Mouse (Mus musculus): ENCODE results near the gene Dgke. TPM values are rescaled to one million over a fixed set of nuclear protein-coding genes. Genes with fewer than 3 reads are reported as not detected.
"Not testable (repeated sequence)": the region's sequence is repeated elsewhere in the genome, so short reads cannot be mapped to it uniquely, and the experiment has no call there.

Gene Dgke
- polyA plus RNA-seq, 1 experiment from 2014 or later = 16.4 TPM

DNA sequence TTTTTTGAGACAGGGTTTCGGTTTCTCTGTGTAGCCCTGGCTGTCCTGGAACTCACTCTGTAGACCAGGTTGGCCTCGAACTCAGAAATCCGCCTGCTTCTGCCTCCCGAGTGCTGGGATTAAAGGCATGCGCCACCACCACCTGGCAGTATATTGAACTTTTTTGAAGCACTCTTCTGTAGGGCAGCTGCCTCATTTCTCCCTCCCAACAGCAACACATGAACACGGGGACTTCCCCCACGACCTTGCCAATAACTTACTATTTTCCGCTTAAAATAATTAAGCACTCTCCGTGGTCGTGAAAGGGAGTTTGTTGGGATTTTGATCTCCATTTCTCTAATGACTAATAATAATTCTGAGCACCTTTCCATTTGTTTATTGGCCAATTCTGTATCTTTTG, 30.6 kb upstream of the Dgke start:
- not testable (repeated sequence) for H3K36me3 ChIP-seq (ENCODE audit: control insufficient read depth, insufficient read depth, low read length); ATAC-seq; H3K27ac ChIP-seq (ENCODE audit: low read depth, low read length); H3K9me3 ChIP-seq (ENCODE audit: control insufficient read depth, low read length); H3K4me3 ChIP-seq (ENCODE audit: low read length); H3K4me1 ChIP-seq (ENCODE audit: control insufficient read depth, insufficient read depth, low read depth, low read length); H3K27me3 ChIP-seq (replicated peaks; ENCODE audit: control insufficient read depth, insufficient read depth, low read length); H3K9ac ChIP-seq (ENCODE audit: low read depth, low read length); H3K4me2 ChIP-seq (ENCODE audit: low read length)
- 91% methylated on average over 10 of the region's 10 CpGs for WGBS

DNA sequence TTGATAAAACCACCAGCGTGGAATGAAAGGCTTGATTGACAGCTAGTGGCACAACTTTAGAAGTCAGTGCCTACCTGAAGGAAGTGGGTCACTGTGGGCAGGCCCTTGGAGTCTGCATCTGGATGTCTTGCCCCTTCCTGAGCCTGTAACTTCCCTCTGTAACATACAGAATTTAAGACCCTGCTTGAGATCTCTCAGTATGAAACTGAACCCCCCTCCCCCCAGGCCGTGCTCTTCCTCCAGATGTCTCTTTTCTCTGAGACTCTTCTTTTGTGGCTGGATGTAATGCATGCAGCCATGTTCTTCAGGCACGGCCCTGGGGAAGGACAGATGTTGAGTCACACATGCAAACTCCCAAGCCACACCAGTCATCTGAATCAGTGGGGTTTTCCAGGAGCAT, 28.7 kb upstream of the Dgke start:
- Histone ChIP-seq H3K36me3 (ENCODE audit: control insufficient read depth, insufficient read depth, low read length) (no peaks in the 10 kb centered on the region), H3K4me3 (ENCODE audit: low read length) (no peak overlapping the region), H3K4me1 (ENCODE audit: control insufficient read depth, insufficient read depth, low read depth, low read length) (no peaks in the 10 kb centered on the region), H3K4me2 (ENCODE audit: low read length) (no peak overlapping the region), H3K9me3 (ENCODE audit: control insufficient read depth, low read length) (no peaks in the 10 kb centered on the region), H3K27me3 (replicated peaks; ENCODE audit: control insufficient read depth, insufficient read depth, low read length) (no peaks in the 10 kb centered on the region), H3K9ac (ENCODE audit: low read depth, low read length) (no peak overlapping the region), H3K27ac (ENCODE audit: low read depth, low read length) (no peak overlapping the region)
- no peak for ATAC-seq
- 72% methylated on average over 3 of the region's 3 CpGs for WGBS

DNA sequence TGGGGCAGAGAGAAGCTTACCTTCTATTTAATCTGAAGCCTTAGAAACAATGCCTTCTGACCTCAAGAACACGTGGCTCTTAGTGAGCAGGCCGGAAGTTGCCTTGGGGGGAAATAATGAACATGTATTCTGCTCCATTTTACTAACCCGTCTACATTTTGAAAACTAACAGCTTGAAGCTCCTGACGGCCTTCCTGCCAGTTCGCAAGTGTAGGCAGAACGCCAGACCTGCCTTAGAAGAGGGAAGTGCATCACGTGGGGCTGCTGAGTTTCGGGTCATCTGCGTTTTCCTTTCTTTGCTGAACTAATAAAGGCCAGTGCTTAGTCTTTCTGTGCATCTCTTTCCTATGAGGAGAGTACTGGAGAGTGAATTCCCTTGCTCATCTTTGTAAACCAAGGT, 26.1 kb upstream of the Dgke start:
- WGBS = 66% methylated on average over 9 of the region's 9 CpGs
- H3K36me3 ChIP-seq (ENCODE audit: control insufficient read depth, insufficient read depth, low read length) = no peaks in the 10 kb centered on the region
- ATAC-seq = no peak
- H3K9ac ChIP-seq (ENCODE audit: low read depth, low read length) = no peak overlapping the region
- H3K27ac ChIP-seq (ENCODE audit: low read depth, low read length) = no peak overlapping the region
- H3K4me3 ChIP-seq (ENCODE audit: low read length) = no peak overlapping the region
- no peaks in the 10 kb centered on the region for H3K4me1 ChIP-seq (ENCODE audit: control insufficient read depth, insufficient read depth, low read depth, low read length)
- no peaks in the 10 kb centered on the region for H3K27me3 ChIP-seq (replicated peaks; ENCODE audit: control insufficient read depth, insufficient read depth, low read length)
- H3K4me2 ChIP-seq (ENCODE audit: low read length) = no peak overlapping the region
- peaks cover 2% of the 10 kb centered on the region; the same call in 1 of the 2 replicates for H3K9me3 ChIP-seq (ENCODE audit: control insufficient read depth, low read length)

DNA sequence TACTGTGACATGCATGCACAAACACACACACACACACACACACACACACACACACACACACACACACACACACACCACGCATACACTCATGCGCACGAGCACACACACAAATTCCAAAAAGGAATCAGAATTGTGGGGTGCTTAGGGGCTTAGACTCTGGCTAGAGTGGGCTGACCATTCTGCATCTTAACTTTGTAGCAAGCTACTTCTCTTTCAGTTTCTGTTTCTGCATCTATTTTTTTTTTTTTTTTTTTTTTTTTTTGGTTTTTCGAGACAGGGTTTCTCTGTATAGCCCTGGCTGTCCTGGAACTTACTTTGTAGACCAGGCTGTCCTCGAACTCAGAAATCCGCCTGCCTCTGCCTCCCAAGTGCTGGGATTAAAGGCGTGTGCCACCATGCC, 23.7 kb upstream of the Dgke start:
- H3K9me3 ChIP-seq (ENCODE audit: control insufficient read depth, low read length); H3K36me3 ChIP-seq (ENCODE audit: control insufficient read depth, insufficient read depth, low read length); H3K4me3 ChIP-seq (ENCODE audit: low read length); H3K4me2 ChIP-seq (ENCODE audit: low read length); H3K27ac ChIP-seq (ENCODE audit: low read depth, low read length); H3K4me1 ChIP-seq (ENCODE audit: control insufficient read depth, insufficient read depth, low read depth, low read length); H3K9ac ChIP-seq (ENCODE audit: low read depth, low read length); ATAC-seq; H3K27me3 ChIP-seq (replicated peaks; ENCODE audit: control insufficient read depth, insufficient read depth, low read length): not testable (repeated sequence)
- 97% methylated on average over 6 of the region's 7 CpGs for WGBS

DNA sequence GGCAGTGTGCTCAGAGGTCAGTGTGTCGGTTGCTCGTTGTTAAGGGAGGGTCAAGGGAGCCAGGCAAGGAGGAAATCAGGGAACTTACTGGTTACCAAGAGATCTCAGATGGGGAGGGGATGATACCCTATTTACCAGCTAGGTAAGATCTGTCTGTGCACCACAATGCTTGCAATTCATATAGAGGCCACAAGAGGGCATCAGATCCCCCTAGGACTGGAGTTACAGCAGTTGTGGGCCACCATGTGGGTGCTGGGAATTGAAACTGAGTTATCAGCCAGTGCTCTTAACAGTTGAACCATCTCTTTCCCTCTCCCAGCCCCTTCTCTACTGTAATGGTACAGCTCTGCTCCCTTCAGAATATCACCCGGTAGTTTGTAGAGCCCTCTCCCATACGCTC, 22.1 kb upstream of the Dgke start:
- Histone ChIP-seq H3K4me3 (ENCODE audit: low read length) (no peak overlapping the region), H3K27ac (ENCODE audit: low read depth, low read length) (no peak overlapping the region), H3K4me2 (ENCODE audit: low read length) (no peak overlapping the region), H3K9ac (ENCODE audit: low read depth, low read length) (no peak overlapping the region), H3K4me1 (ENCODE audit: control insufficient read depth, insufficient read depth, low read depth, low read length) (no peaks in the 10 kb centered on the region), H3K36me3 (ENCODE audit: control insufficient read depth, insufficient read depth, low read length) (no peaks in the 10 kb centered on the region), H3K9me3 (ENCODE audit: control insufficient read depth, low read length) (peaks cover 2% of the 10 kb centered on the region; the same call in 1 of the 2 replicates), H3K27me3 (replicated peaks; ENCODE audit: control insufficient read depth, insufficient read depth, low read length) (no peaks in the 10 kb centered on the region)
- WGBS = 90% methylated on average over 4 of the region's 4 CpGs
- no peak for ATAC-seq

DNA sequence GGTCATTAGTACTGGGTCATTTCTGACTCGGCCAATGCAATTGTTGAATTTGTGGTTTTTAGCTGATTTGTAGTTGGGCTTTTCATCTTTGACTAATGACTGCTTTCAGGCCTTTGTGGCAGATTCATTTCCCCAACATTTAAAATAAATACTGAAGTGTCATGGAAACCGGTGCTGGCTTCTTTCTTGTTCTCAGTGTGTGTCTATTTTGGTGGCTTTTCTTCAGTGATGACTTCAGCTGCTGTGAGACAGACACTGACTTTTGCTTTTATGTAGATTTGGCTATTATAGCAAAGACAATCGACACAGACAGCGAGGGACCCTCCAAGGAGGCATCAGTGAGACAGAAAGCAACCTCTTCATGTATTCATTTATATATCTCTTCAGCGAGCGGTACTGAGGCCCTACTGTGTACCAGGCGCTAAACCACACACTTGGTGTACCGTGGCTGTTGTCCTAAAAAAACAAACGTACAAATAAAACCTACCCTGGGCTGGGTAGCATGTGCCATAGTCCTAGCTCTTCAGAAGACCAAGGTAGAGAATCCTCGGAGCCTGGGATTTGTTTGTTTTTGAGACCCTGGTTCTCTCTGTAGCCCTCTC, 19.7 kb upstream of the Dgke start:
- peaks cover 2% of the 10 kb centered on the region; the same call in 1 of the 2 replicates for H3K9me3 ChIP-seq (ENCODE audit: control insufficient read depth, low read length)
- no peak overlapping the region for H3K4me2 ChIP-seq (ENCODE audit: low read length)
- H3K36me3 ChIP-seq (ENCODE audit: control insufficient read depth, insufficient read depth, low read length) = no peaks in the 10 kb centered on the region
- no peak overlapping the region for H3K9ac ChIP-seq (ENCODE audit: low read depth, low read length)
- no peak overlapping the region for H3K4me3 ChIP-seq (ENCODE audit: low read length)
- no peak for ATAC-seq
- 60% methylated on average over 10 of the region's 10 CpGs for WGBS
- no peaks in the 10 kb centered on the region for H3K27me3 ChIP-seq (replicated peaks; ENCODE audit: control insufficient read depth, insufficient read depth, low read length)
- H3K27ac ChIP-seq (ENCODE audit: low read depth, low read length) = no peak overlapping the region
- no peaks in the 10 kb centered on the region for H3K4me1 ChIP-seq (ENCODE audit: control insufficient read depth, insufficient read depth, low read depth, low read length)

DNA sequence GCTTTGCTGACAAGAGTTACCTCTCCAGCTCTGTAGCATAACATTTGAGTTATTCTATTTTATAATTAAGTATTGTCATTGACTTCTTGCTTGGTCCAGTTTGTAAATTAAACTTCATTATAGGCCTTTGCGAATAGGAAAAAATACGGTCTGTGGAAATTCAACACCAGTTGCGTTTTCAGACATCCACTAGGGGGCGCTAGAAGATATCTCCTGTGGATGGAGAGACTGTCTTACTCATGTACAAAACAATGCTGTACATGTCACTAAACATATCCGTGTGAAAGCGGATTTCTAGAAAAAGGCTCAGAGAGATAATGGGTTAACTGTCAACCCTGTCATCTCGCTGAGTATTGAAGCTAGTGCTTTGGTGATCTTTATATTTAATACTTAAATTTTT, 18.0 kb upstream of the Dgke start:
- H3K9ac ChIP-seq (ENCODE audit: low read depth, low read length) = no peak overlapping the region
- no peaks in the 10 kb centered on the region for H3K36me3 ChIP-seq (ENCODE audit: control insufficient read depth, insufficient read depth, low read length)
- no peaks in the 10 kb centered on the region for H3K27me3 ChIP-seq (replicated peaks; ENCODE audit: control insufficient read depth, insufficient read depth, low read length)
- H3K4me2 ChIP-seq (ENCODE audit: low read length) = no peak overlapping the region
- no peaks in the 10 kb centered on the region for H3K4me1 ChIP-seq (ENCODE audit: control insufficient read depth, insufficient read depth, low read depth, low read length)
- H3K4me3 ChIP-seq (ENCODE audit: low read length) = no peak overlapping the region
- H3K27ac ChIP-seq (ENCODE audit: low read depth, low read length) = no peak overlapping the region
- no peak for ATAC-seq
- WGBS = 45% methylated on average over 7 of the region's 7 CpGs
- H3K9me3 ChIP-seq (ENCODE audit: control insufficient read depth, low read length) = peaks cover 2% of the 10 kb centered on the region; the same call in 1 of the 2 replicates

DNA sequence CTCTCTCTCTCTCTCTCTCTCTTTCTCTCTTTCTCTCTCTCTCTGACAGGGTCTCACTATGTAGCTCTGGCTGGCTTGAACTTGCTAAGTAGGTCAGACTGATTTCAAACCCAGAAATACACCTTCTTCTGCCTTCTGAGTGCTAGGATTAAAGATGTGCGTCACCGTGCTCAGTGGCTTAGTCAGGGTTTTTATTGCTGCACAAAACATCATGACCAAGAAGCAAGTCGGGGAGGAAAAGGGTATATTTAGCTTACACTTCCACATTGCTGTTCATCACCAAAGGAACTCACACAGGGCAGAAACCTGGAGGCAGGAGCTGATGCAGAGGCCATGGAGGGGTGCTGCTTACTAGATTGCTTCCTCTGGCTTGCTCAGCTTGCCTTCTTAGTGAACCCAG, 16.0 kb upstream of the Dgke start:
- H3K36me3 ChIP-seq (ENCODE audit: control insufficient read depth, insufficient read depth, low read length); H3K4me3 ChIP-seq (ENCODE audit: low read length); H3K9ac ChIP-seq (ENCODE audit: low read depth, low read length); H3K27me3 ChIP-seq (replicated peaks; ENCODE audit: control insufficient read depth, insufficient read depth, low read length); H3K27ac ChIP-seq (ENCODE audit: low read depth, low read length); H3K4me1 ChIP-seq (ENCODE audit: control insufficient read depth, insufficient read depth, low read depth, low read length); ATAC-seq; H3K9me3 ChIP-seq (ENCODE audit: control insufficient read depth, low read length); H3K4me2 ChIP-seq (ENCODE audit: low read length): not testable (repeated sequence)
- whole genome bisulfite sequencing = 94% methylated on average over 3 of the region's 3 CpGs

DNA sequence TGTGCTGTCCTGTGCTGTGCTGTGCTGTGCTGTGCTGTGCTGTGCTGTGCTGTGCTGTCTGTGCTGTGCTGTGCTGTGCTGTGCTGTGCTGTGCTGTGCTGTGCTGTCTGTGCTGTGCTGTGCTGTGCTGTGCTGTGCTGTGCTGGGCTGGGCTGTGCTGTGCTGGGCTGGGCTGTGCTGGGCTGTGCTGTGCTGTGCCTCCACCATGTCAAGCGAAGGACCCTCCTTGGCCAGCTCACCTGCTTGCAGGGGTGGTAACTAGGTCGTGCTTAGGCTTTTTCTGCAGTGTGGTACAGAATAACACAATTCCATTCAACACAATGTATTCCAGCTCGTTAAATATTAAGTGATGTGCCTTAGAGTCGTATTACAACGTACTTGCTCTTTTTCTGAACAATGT, 15.3 kb upstream of the Dgke start:
- H3K9ac ChIP-seq (ENCODE audit: low read depth, low read length); H3K27me3 ChIP-seq (replicated peaks; ENCODE audit: control insufficient read depth, insufficient read depth, low read length); H3K9me3 ChIP-seq (ENCODE audit: control insufficient read depth, low read length); ATAC-seq; H3K36me3 ChIP-seq (ENCODE audit: control insufficient read depth, insufficient read depth, low read length); H3K4me3 ChIP-seq (ENCODE audit: low read length); H3K4me1 ChIP-seq (ENCODE audit: control insufficient read depth, insufficient read depth, low read depth, low read length); H3K27ac ChIP-seq (ENCODE audit: low read depth, low read length); H3K4me2 ChIP-seq (ENCODE audit: low read length): not testable (repeated sequence)
- WGBS = 74% methylated on average over 5 of the region's 5 CpGs

Data from hindbrain, embryonic 16.5 days (tissue).